Mouse (Mus musculus): ENCODE data around the gene E130116L18Rik. TPM values are rescaled to one million over a fixed set of nuclear protein-coding genes. Genes with fewer than 3 reads are reported as not detected.

Gene E130116L18Rik
- polyA plus RNA-seq, 1 experiment from 2014 or later: not detected

Other genes starting within 250 kb of the E130116L18Rik start
- gene Prkag2, start 122.5 kb downstream of the E130116L18Rik start, polyA plus RNA-seq (2015; fragmentation: Nextera tagmentation; extraction: Ambion mirVana): 43.4 and 45.9 TPM in 2 replicates
- gene Galntl5, start 41.7 kb downstream of the E130116L18Rik start, polyA plus RNA-seq (2015; fragmentation: Nextera tagmentation; extraction: Ambion mirVana): not detected in 2 replicates
- gene Galnt11, start 1.2 kb downstream of the E130116L18Rik start, polyA plus RNA-seq (2015; fragmentation: Nextera tagmentation; extraction: Ambion mirVana): 107 and 123 TPM in 2 replicates

All from kidney, embryonic 16.5 days (tissue).